Mouse (Mus musculus) heart, embryonic 14.5 days (tissue): ENCODE measurements around the gene Sik3. TPM values are rescaled to one million over a fixed set of nuclear protein-coding genes. Genes with fewer than 3 reads are reported as not detected.
"Not testable (repeated sequence)": the region's sequence is repeated elsewhere in the genome, so short reads cannot be mapped to it uniquely, and the experiment has no call there.

Experiments
- ATAC-seq: fragments of 200-750 bp; cut with Nextera tagmentation; 2 replicates; pipeline ENCODE4 v1.8.0; 2017; ENCODE audit warnings: low read depth, moderate TSS enrichment; ENCODE audit not compliant: insufficient number of reproducible peaks, insufficient read depth, low FRiP score
- H3K27ac ChIP-seq, 2 experiments: fragments of 200-500 bp in 1 of 2; fragments of 300-500 bp in 1 of 2; sonication (generic) in 1 of 2; replicated peaks in 1 of 2; 2 replicates each; pipeline ENCODE4 v1.5.1; 2012 to 2014; ENCODE audit warnings: low read depth in 2 of 2, low read length in 2 of 2, control low read depth in 1 of 2, mild to moderate bottlenecking in 1 of 2, mixed read lengths in 1 of 2; ENCODE audit not compliant: control insufficient read depth in 1 of 2, insufficient read depth in 1 of 2
- H3K27me3 ChIP-seq: fragments of 300-500 bp; sonication (generic); 2 replicates; pipeline ENCODE4 v1.6.1; 2014; ENCODE audit warnings: mild to moderate bottlenecking, low read length, control low read depth; ENCODE audit not compliant: control insufficient read depth, insufficient read depth
- H3K36me3 ChIP-seq: fragments of 300-500 bp; sonication (generic); 2 replicates; pipeline ENCODE4 v1.6.1; 2014; ENCODE audit warnings: mild to moderate bottlenecking, control low read depth, low read length, mixed read lengths; ENCODE audit not compliant: control insufficient read depth, insufficient read depth
- H3K4me1 ChIP-seq, 2 experiments: fragments of 200-500 bp in 1 of 2; fragments of 300-500 bp in 1 of 2; sonication (generic) in 1 of 2; 2 replicates each; pipeline ENCODE4 v1.6.1; 2012 to 2014; ENCODE audit warnings: low read length in 2 of 2, control low read depth in 1 of 2, mixed read lengths in 1 of 2; ENCODE audit not compliant: control insufficient read depth in 2 of 2, insufficient read depth in 2 of 2
- H3K4me2 ChIP-seq: fragments of 300-500 bp; sonication (generic); 2 replicates; pipeline ENCODE4 v1.6.1; 2014; ENCODE audit warnings: mild to moderate bottlenecking, low read length
- H3K4me3 ChIP-seq, 2 experiments: fragments of 200-500 bp in 1 of 2; fragments of 300-500 bp in 1 of 2; sonication (generic) in 1 of 2; 2 replicates each; pipeline ENCODE4 v1.5.1; 2012 to 2014; ENCODE audit warnings: low read length in 2 of 2, mild to moderate bottlenecking in 2 of 2, control low read depth in 1 of 2, low read depth in 1 of 2, moderate library complexity in 1 of 2; ENCODE audit not compliant: control insufficient read depth in 1 of 2, insufficient read depth in 1 of 2
- H3K9ac ChIP-seq: fragments of 300-500 bp; sonication (generic); 2 replicates; pipeline ENCODE4 v1.6.1; 2014; ENCODE audit warnings: mild to moderate bottlenecking, low read length
- H3K9me3 ChIP-seq: fragments of 300-500 bp; sonication (generic); 2 replicates; pipeline ENCODE4 v1.6.1; 2016; ENCODE audit warnings: low read length, control low read depth; ENCODE audit not compliant: control insufficient read depth
- WGBS: fragments of 180-500 bp; shearing (Covaris S2); extraction: QIAGEN DNeasy Blood & Tissue Kit; methylation state at CpG from one replicate; pipeline ENCODE4 v1.1.7; 2014; 5-methylcytosine and 5-hydroxymethylcytosine counted together
- polyA plus RNA-seq: library from polyadenylated mRNA; unstranded; fragments of >200 nt; fragmentation: Nextera tagmentation; extraction: Ambion mirVana; gene quantifications from 2 replicates; pipeline ENCODE4 v1.2.1, GENCODE M21; 2014

Gene Sik3
- polyA plus RNA-seq, 1 experiment from 2014 or later: 14.1 TPM

DNA sequence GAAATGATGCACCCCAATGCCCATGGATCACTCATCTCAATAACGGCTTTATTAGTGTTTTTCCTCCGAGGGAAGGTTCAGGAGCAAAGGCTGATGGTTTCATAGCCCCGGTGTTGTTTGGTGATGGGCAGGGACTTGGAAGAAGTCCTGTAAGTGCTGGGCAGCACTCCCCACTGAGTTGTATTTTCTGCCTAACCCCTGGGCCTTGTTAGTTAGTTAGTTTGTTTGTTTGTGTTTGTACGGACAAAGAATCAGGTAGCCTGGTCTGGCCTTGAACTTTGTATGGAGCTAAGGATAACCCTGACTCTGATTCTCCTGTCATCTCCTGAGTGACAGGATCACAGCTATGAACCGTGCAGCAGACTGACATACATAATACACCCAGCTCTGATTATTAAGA lies 74.8 kb downstream of the Sik3 start:
- 82% methylated on average over 5 of the region's 5 CpGs for WGBS
- Histone ChIP-seq H3K9ac (no peak overlapping the region), H3K27ac (no peak overlapping the region), H3K36me3 (no peaks in the 10 kb centered on the region), H3K4me3 (no peak overlapping the region), H3K27me3 (no peaks in the 10 kb centered on the region), H3K4me1 (peaks cover 2 to 6% of the 10 kb centered on the region in 2 experiments; a peak in 3 of 4 replicates), H3K9me3 (no peaks in the 10 kb centered on the region), H3K4me2 (no peak overlapping the region)
- ATAC-seq: no peak

DNA sequence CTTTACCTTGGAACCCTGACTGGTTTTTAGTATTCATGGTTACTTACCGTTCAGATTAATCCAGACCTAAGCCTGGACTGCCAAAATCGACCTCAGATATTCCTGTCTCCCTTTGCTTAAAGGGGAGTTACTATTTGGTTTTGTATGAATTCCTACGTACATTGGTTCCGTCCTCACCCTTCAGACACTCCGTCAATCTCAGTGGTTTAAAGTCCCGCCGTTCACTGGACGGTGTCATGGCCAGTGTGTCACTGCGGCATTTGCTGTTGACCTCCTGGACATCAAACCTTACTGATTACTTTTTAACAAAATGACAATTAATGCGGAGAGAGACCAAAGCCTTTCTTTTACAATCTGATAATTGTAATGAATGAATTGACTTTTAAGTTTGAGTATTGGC lies 76.1 kb downstream of the Sik3 start:
- whole genome bisulfite sequencing: 85% methylated on average over 10 of the region's 10 CpGs
- Histone ChIP-seq H3K9me3 (no peaks in the 10 kb centered on the region), H3K9ac (no peak overlapping the region), H3K27me3 (no peaks in the 10 kb centered on the region), H3K4me3 (no peak overlapping the region), H3K36me3 (no peaks in the 10 kb centered on the region), H3K4me1 (no peaks in the 10 kb centered on the region), H3K4me2 (no peak overlapping the region), H3K27ac (no peak overlapping the region)
- ATAC-seq: no peak

DNA sequence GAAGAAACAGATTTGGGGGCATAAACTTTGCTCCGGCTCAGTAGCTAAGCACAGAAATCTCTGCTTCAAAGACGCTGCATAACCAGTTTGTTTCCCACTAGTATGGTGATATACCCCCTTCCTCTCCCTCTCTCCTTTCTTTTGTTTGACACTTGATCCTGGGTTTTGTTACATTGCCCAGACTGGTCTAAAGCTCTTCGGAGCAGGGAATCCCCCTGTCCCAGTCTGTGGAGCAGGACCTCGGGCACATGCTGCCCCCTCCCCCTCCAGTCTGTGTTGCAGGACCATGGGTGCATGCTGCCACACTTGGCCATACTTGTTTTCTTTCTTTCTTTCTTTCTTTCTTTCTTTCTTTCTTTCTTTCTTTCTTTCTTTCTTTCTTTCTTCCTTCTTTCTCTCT lies 77.4 kb downstream of the Sik3 start:
- Histone ChIP-seq H3K9me3 (no peaks in the 10 kb centered on the region), H3K27me3 (no peaks in the 10 kb centered on the region), H3K4me2 (no peak overlapping the region), H3K4me3 (no peak overlapping the region), H3K4me1 (no peaks in the 10 kb centered on the region), H3K9ac (no peak overlapping the region), H3K36me3 (no peaks in the 10 kb centered on the region), H3K27ac (no peak overlapping the region)
- no peak for ATAC-seq
- WGBS: 54% methylated on average over 4 of the region's 4 CpGs

DNA sequence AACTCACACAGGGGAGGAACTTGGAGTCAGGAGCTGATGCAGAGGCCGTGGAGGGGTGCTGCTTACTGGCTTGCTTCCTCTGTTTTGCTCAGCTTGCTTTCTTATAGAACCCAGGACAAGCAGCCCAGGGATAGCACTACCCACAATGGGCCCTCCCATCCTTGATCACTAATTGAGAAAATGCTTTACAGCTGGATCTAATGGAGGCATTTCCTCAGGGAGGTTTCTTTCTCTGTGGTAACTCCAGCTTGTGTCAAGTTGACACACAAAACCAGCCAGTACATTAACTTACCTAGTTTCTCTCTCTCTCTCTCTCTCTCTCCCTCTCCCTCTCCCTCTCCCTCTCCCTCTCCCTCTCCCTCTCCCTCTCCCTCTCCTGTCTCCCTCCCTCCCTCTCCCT lies 78.5 kb downstream of the Sik3 start:
- not testable (repeated sequence) for H3K4me3 ChIP-seq, H3K9me3 ChIP-seq, H3K27ac ChIP-seq, H3K9ac ChIP-seq, H3K4me2 ChIP-seq, H3K36me3 ChIP-seq, H3K27me3 ChIP-seq, H3K4me1 ChIP-seq, ATAC-seq
- WGBS: 59% methylated on average over 1 of the region's 1 CpGs

DNA sequence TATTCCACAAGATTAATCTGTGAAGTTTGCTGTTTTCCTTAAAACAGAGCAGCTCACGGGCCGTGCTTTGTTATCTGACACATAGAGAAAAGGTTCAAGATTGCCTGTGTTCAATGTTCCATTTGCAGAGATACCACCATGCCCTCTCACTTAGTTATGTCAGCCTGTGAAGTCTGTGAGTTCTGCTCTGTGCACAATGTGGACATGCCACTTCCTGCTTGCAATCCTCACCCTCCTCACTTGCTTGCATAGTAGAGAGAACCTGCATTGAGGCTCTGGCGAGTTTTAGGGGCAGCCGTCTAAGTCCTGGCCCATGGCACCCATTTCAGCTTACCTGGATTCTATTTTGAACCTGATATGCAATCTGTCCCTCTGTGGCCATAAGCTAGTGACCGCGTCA lies 80.0 kb downstream of the Sik3 start:
- ATAC-seq: no peak
- no peaks in the 10 kb centered on the region for H3K27me3 ChIP-seq
- H3K36me3 ChIP-seq: no peaks in the 10 kb centered on the region
- no peaks in the 10 kb centered on the region for H3K4me1 ChIP-seq
- 73% methylated on average over 6 of the region's 6 CpGs for WGBS
- no peak overlapping the region for H3K4me2 ChIP-seq
- H3K4me3 ChIP-seq: no peak overlapping the region
- no peak overlapping the region for H3K9ac ChIP-seq
- no peaks in the 10 kb centered on the region for H3K9me3 ChIP-seq
- H3K27ac ChIP-seq: no peak overlapping the region

DNA sequence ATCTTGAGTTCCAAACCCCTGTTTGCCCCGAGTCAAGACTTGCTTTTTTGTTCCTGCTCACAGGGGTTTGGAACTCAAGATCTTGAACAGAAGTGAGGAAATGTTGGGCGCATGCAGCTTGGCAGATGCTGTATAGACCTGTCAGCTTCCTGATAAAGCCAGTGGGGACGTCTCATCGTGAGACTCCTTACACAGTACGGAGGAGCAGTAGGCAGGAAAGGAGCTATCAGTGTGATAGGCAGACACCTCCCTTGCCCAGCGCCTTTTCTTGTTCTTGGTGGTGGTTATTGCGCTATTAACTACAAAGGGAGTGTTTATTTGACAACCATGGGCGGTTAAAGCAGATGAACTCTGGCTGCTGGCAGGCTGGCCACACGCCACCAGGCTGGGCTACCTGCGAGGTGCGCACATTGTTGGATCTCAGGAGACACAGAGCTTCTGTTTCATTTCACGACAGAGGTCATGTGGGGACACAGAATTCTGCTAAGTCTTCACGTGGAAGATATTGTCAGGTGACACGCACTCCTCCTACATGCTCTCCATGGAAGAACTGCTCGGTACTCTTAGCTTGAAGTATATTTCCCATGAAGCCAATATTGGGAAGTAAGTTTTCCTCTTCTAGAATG lies 85.9 kb downstream of the Sik3 start:
- 59% methylated on average over 15 of the region's 15 CpGs for whole genome bisulfite sequencing
- H3K27ac ChIP-seq: no peak overlapping the region
- H3K27me3 ChIP-seq: no peaks in the 10 kb centered on the region
- H3K4me3 ChIP-seq: no peak overlapping the region
- no peaks in the 10 kb centered on the region for H3K9me3 ChIP-seq
- H3K4me1 ChIP-seq: peaks cover 4 to 6% of the 10 kb centered on the region in 2 experiments; a peak in 3 of 4 replicates
- ATAC-seq: no peak
- H3K36me3 ChIP-seq: no peaks in the 10 kb centered on the region
- H3K4me2 ChIP-seq: no peak overlapping the region
- no peak overlapping the region for H3K9ac ChIP-seq

DNA sequence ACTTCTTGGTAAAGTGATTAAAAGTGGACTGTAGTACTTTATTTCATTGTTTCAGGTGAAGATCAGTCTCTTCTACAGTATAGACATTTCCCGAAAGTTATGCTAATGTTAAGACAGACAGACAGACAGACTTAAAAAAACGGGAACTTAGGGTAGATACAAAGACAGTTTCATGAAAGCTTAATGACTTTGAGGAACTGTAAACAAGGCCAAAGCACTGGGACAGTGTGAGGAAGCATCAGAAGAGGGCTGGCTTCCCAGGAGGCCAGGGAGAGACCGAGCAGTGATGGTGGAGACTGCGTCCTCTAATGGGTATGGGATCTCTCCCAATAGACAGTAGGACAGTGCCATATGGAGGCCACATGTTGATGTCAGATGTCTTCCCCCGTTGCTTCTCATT lies 86.5 kb downstream of the Sik3 start:
- H3K4me1 ChIP-seq: peaks cover 4 to 6% of the 10 kb centered on the region in 2 experiments; a peak in 3 of 4 replicates
- ATAC-seq: no peak
- no peak overlapping the region for H3K9ac ChIP-seq
- no peak overlapping the region for H3K4me3 ChIP-seq
- WGBS: 77% methylated on average over 5 of the region's 5 CpGs
- no peak overlapping the region for H3K4me2 ChIP-seq
- H3K9me3 ChIP-seq: no peaks in the 10 kb centered on the region
- H3K27me3 ChIP-seq: no peaks in the 10 kb centered on the region
- no peaks in the 10 kb centered on the region for H3K36me3 ChIP-seq
- H3K27ac ChIP-seq: no peak overlapping the region

DNA sequence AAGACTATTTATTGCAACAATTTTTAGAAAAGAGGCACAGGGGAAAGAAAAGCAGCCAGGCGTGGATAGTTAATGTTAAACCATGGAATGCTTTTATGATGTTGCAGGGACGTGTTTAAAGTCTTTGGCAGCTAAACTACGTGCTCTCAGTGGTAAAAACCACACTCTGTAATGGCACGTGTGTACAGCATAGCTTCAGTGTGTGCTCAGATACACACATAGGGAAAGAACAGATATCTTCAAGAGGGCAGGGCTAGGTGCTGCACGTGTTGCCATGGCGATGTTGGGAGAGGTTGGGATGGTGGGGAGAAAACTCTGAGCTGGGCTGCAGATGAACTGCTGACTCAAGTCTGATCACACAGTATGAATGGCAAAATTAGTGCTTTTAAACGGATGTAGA lies 90.5 kb downstream of the Sik3 start:
- no peak overlapping the region for H3K27ac ChIP-seq
- ATAC-seq: no peak
- H3K36me3 ChIP-seq: no peaks in the 10 kb centered on the region
- no peak overlapping the region for H3K4me3 ChIP-seq
- H3K9ac ChIP-seq: no peak overlapping the region
- WGBS: 83% methylated on average over 7 of the region's 7 CpGs
- H3K27me3 ChIP-seq: no peaks in the 10 kb centered on the region
- H3K4me1 ChIP-seq: peaks cover 2 to 4% of the 10 kb centered on the region in 2 experiments; a peak in 3 of 4 replicates
- H3K4me2 ChIP-seq: no peak overlapping the region
- H3K9me3 ChIP-seq: no peaks in the 10 kb centered on the region
